Mouse (Mus musculus) kidney, postnatal 0 days (tissue): ENCODE results near the gene Zswim3. TPM values are rescaled to one million over a fixed set of nuclear protein-coding genes. Genes with fewer than 3 reads are reported as not detected.

ENCODE experiments used
- ATAC-seq: fragments of 200-750 bp; cut with Nextera tagmentation; replicated peaks from 2 replicates; pipeline ENCODE4 v1.8.0; 2017; ENCODE audit warnings: low read depth, moderate number of reproducible peaks, moderate TSS enrichment, moderate library complexity; ENCODE audit not compliant: low FRiP score
- DNase-seq: peaks from one replicate; pipeline ENCODE4 v3.0.0-alpha.2; 2016; ENCODE audit warnings: low spot score
- H3K27ac ChIP-seq: fragments of 300-500 bp; sonication (generic); 2 replicates; pipeline ENCODE4 v1.5.1; 2014; ENCODE audit warnings: mild to moderate bottlenecking
- H3K27me3 ChIP-seq: fragments of 300-500 bp; sonication (generic); 2 replicates; pipeline ENCODE4 v1.6.1; 2014; ENCODE audit warnings: low read length, mixed read lengths; ENCODE audit not compliant: insufficient read depth
- H3K36me3 ChIP-seq: fragments of 300-500 bp; sonication (generic); 2 replicates; pipeline ENCODE4 v1.6.1; 2014; ENCODE audit warnings: low read length, mixed read lengths; ENCODE audit not compliant: insufficient read depth
- H3K4me1 ChIP-seq: fragments of 300-500 bp; sonication (generic); replicated peaks from 2 replicates; pipeline ENCODE4 v1.6.1; 2014; ENCODE audit warnings: antibody characterized with exemption, low read length, mixed read lengths; ENCODE audit not compliant: insufficient read depth
- H3K4me2 ChIP-seq: fragments of 300-500 bp; sonication (generic); 2 replicates; pipeline ENCODE4 v1.6.1; 2014; ENCODE audit warnings: mild to moderate bottlenecking, low read length, moderate library complexity, mixed read lengths
- H3K4me3 ChIP-seq: fragments of 300-500 bp; sonication (generic); replicated peaks from 2 replicates; pipeline ENCODE4 v1.5.1; 2014; ENCODE audit warnings: low read depth, low read length
- H3K9ac ChIP-seq: fragments of 300-500 bp; sonication (generic); 2 replicates; pipeline ENCODE4 v1.6.1; 2014; ENCODE audit warnings: low read depth, low read length
- H3K9me3 ChIP-seq: fragments of 300-500 bp; sonication (generic); replicated peaks from 2 replicates; pipeline ENCODE4 v1.6.1; 2016; ENCODE audit warnings: low read length, inconsistent platforms, mixed read lengths
- CTCF ChIP-seq: IDR thresholded peaks from 2 replicates; pipeline ENCODE4 v1.5.1; 2016; ENCODE audit warnings: antibody characterized with exemption, low read depth, mild to moderate bottlenecking, moderate library complexity
- WGBS: fragments of 180-500 bp; shearing (Covaris S2); extraction: QIAGEN DNeasy Blood & Tissue Kit; methylation state at CpG from one replicate; pipeline ENCODE4 v1.1.7; 2014; 5-methylcytosine and 5-hydroxymethylcytosine counted together
- polyA plus RNA-seq: library from polyadenylated mRNA; unstranded; fragments of >200 nt; fragmentation: Nextera tagmentation; extraction: Ambion mirVana; gene quantifications from 2 replicates; pipeline ENCODE4 v1.2.1, GENCODE M21; 2015

Zswim3 gene
- polyA plus RNA-seq, 1 experiment from 2014 or later = 5.2 TPM

GRCm38 (mm10) chr2:164786388-164786885 lies 18.5 kb upstream of the Zswim3 start:
- no peaks in the 10 kb centered on the region; the same call in 1 of the 2 replicates for H3K4me1 ChIP-seq
- peak overlapping the region; percentile 76 for H3K9ac ChIP-seq
- no peaks in the 10 kb centered on the region for H3K9me3 ChIP-seq
- WGBS = 6% methylated on average over 15 of the region's 15 CpGs
- peak overlapping the region; percentile 75 for H3K4me2 ChIP-seq
- H3K27me3 ChIP-seq = no peaks in the 10 kb centered on the region
- peak overlapping the region; percentile 90 for H3K27ac ChIP-seq
- TF ChIP-seq CTCF = no peak
- peaks cover 10% of the 10 kb centered on the region; the same call in 1 of the 2 replicates for H3K36me3 ChIP-seq
- H3K4me3 ChIP-seq = peak overlapping the region; percentile 67
- ATAC-seq = no peak
- peak; percentile 51 for DNase-seq

- H3K4me2 ChIP-seq = peak overlapping the region; percentile 75
- 75% methylated on average over 3 of the region's 3 CpGs for WGBS
- no peaks in the 10 kb centered on the region; the same call in 1 of the 2 replicates for H3K4me1 ChIP-seq
- H3K9ac ChIP-seq = 0 out of 2 replicates have a peak overlapping the region, but pooled peaks have one; percentile 76
- TF ChIP-seq CTCF = no peak
- H3K9me3 ChIP-seq = no peaks in the 10 kb centered on the region
- DNase-seq (no peak), ATAC-seq (no peak)
- no peaks in the 10 kb centered on the region for H3K27me3 ChIP-seq
- H3K36me3 ChIP-seq = peaks cover 16% of the 10 kb centered on the region
- H3K27ac ChIP-seq = peak overlapping the region; percentile 90
- peak overlapping the region; percentile 67; the same call in 1 of the 2 replicates for H3K4me3 ChIP-seq
Observed at GRCm38 (mm10) chr2:164787032-164787431, 17.9 kb upstream of the Zswim3 start.

- no peaks in the 10 kb centered on the region for H3K9me3 ChIP-seq
- no peak overlapping the region for H3K27ac ChIP-seq
- ATAC-seq (no peak), DNase-seq (no peak)
- no peak overlapping the region for H3K4me2 ChIP-seq
- no peak for TF ChIP-seq CTCF
- H3K4me3 ChIP-seq = no peak overlapping the region
- H3K4me1 ChIP-seq = no peaks in the 10 kb centered on the region; the same call in 1 of the 2 replicates
- H3K9ac ChIP-seq = no peak overlapping the region
- 62% methylated on average over 10 of the region's 10 CpGs for WGBS
- H3K36me3 ChIP-seq = peaks cover 24% of the 10 kb centered on the region
- H3K27me3 ChIP-seq = no peaks in the 10 kb centered on the region
Observed at GRCm38 (mm10) chr2:164787779-164788178, 17.1 kb upstream of the Zswim3 start.

- DNase-seq (no peak), ATAC-seq (no peak)
- Histone ChIP-seq H3K9me3 (no peaks in the 10 kb centered on the region), H3K27ac (0 out of 2 replicates have a peak overlapping the region, but pooled peaks have one; percentile 4), H3K4me3 (no peak overlapping the region), H3K9ac (no peak overlapping the region), H3K27me3 (no peaks in the 10 kb centered on the region), H3K4me1 (no peaks in the 10 kb centered on the region; the same call in 1 of the 2 replicates), H3K4me2 (no peak overlapping the region), H3K36me3 (peaks cover 25% of the 10 kb centered on the region)
- WGBS = 72% methylated on average over 4 of the region's 4 CpGs
- TF ChIP-seq CTCF = no peak
Observed at GRCm38 (mm10) chr2:164788411-164788810, 16.5 kb upstream of the Zswim3 start.

GRCm38 (mm10) chr2:164790451-164790850 lies 14.4 kb upstream of the Zswim3 start:
- 74% methylated on average over 4 of the region's 4 CpGs for WGBS
- Histone ChIP-seq H3K4me3 (no peak overlapping the region), H3K9me3 (no peaks in the 10 kb centered on the region), H3K27ac (no peak overlapping the region), H3K36me3 (peaks cover 30% of the 10 kb centered on the region), H3K4me2 (no peak overlapping the region), H3K27me3 (no peaks in the 10 kb centered on the region), H3K9ac (no peak overlapping the region), H3K4me1 (no peaks in the 10 kb centered on the region; the same call in 1 of the 2 replicates)
- no peak for TF ChIP-seq CTCF
- no peak for ATAC-seq
- no peak for DNase-seq

GRCm38 (mm10) chr2:164791841-164792261 lies 13.0 kb upstream of the Zswim3 start:
- Histone ChIP-seq H3K4me1 (no peaks in the 10 kb centered on the region; the same call in 1 of the 2 replicates), H3K9ac (no peak overlapping the region), H3K27me3 (no peaks in the 10 kb centered on the region), H3K4me3 (no peak overlapping the region), H3K9me3 (no peaks in the 10 kb centered on the region), H3K27ac (no peak overlapping the region), H3K4me2 (no peak overlapping the region), H3K36me3 (peaks cover 43% of the 10 kb centered on the region)
- no peak for ATAC-seq
- 91% methylated on average over 18 of the region's 18 CpGs for WGBS
- DNase-seq = no peak
- no peak for TF ChIP-seq CTCF
